Mouse (Mus musculus) gastrocnemius, postnatal 25 days (tissue): Measurements from ENCODE around the gene Fam71d. TPM values are rescaled to one million over a fixed set of nuclear protein-coding genes. Genes with fewer than 3 reads are reported as not detected.

Source experiments
- DNase-seq: peaks from one replicate; pipeline ENCODE4 v3.0.0; 2022
- long read RNA-seq, 2 experiments: library from polyadenylated mRNA; stranded (forward); transcript quantifications; one replicate each; pipeline ENCODE4 v2.0.0; 2021
- total RNA-seq, 2 experiments: library from RNA; stranded (reverse); gene quantifications; 1 replicate in 1 of 2; 2 replicates in 1 of 2; pipeline ENCODE4 v1.2.3; 2021

Gene Fam71d
- not detected for total RNA-seq
- long read RNA-seq, experiment 1 = 0 reads
- long read RNA-seq, experiment 2 = 0 reads

GRCm38 (mm10) chr12:78691325-78691724 lies at the start of gene Fam71d:
Gene Fam71d, plus strand, starts transcription at chr12:78691535.
- DNase-seq = no peak

DNA sequence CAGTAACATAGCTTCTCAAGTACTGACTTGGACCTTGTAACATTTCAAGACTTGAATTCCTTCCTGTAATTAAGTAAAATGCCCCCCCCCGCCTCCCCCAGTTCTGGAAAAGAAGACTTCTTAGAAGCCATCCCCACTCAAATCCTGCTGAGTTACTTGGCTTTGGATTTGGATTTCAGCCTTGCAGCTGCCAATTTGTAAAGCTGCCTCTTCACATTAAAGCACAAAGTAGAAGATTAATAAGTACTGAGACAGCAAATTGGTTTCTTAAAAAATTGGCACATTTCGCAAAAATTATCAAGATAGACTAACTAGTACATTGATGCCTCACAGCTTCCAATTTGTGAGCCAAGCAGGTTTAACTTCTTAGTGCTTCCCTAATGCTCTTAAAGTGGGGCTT lies 47.6 kb upstream of the Fam71d start:
- no peak for DNase-seq

DNA sequence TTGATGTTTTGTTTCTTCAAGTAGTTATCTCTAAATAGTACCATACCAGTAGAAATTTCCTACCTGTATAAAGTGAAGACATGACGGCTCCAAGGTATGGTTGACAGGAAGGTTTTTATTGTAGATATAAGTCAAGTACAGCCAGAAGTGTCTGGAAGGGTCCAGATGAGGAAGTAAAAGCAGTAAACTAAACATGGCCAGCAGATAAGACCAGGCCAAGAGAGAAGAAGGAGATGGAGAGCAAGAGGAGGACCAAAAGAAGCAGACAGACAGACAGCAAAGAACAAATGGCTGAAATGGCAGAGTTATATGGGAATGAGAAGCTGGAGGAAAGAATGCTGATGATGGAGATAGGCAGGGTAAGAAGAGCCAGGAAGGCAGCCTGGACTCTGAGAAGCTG lies 46.1 kb upstream of the Fam71d start:
- DNase-seq = no peak

- no peak for DNase-seq
Measured at GRCm38 (mm10) chr12:78659718-78660304, 31.5 kb upstream of the Fam71d start.

- DNase-seq = no peak
Measured at GRCm38 (mm10) chr12:78678101-78678806, 13.1 kb upstream of the Fam71d start.

- DNase-seq = no peak
Measured at GRCm38 (mm10) chr12:78678807-78679189, 12.5 kb upstream of the Fam71d start.

GRCm38 (mm10) chr12:78681048-78681447 lies 10.3 kb upstream of the Fam71d start:
- DNase-seq = no peak

DNA sequence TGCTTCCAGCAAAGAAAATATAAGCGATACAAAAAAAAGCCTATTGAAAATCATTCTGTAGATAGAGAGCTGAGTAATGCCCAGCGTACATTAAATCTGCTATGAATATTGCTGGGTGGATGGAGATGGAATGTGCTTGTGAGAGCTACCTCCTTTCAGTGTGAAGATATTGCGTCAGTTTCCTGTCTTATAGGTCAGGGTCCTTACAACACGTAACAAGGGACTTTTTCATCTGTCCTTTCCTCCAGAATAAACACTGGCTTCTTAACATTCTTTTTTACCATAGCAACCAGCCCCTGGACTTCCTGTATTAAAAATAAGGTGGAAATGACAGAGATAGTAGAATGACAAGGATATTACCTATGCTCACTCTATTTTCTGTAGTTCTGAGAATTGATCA lies 9.1 kb upstream of the Fam71d start:
- DNase-seq = no peak

DNA sequence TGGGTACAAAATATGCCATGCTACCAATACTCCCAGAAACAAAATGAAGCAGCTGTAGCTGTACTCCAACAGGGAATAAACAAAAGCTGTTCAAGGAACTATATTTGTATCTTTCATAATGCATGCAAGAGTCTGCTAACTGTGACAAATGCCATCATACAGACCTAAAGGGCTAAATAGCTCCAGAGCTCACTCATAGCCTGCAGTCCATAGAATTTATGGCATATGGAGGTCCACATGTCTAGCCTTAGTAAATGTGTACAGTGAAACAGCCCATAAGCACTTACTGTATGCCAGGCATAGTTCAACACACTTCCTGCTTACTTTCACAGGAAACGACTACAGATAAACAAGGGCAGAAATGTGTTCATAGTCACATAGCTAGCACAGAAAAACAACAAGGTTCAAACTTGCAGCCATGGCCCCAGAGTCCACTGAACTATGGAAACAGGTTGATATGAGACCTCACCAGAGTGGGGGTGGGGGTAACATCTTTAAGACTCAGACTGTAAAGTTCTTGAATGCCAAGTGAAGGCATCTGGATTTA lies 5.6 kb upstream of the Fam71d start:
- no peak for DNase-seq

- no peak for DNase-seq
Measured at GRCm38 (mm10) chr12:78688876-78689275, 2.5 kb upstream of the Fam71d start.

- DNase-seq = no peak
Measured at GRCm38 (mm10) chr12:78693281-78693680, 1.9 kb downstream of the Fam71d start.

DNA sequence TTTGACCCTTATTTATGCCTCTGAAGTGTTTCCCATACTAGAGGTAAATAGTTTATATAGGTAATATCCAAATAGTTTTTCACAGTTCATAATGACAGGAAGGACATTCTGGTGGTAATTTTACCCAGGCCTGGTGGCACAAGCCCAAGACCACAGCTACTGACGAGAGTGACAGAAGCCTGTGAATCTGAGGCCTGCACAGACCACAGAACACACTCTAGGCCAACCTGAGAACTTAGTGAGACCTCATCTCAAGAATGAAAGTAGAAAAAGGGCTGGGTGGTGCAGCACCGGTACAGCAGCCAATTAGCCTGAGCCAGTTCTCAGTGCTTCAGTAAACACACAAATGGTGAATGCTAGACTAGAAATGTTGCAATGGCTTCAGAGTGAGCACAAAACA lies 26.4 kb downstream of the Fam71d start:
- DNase-seq = no peak

GRCm38 (mm10) chr12:78727723-78728122 lies 36.4 kb downstream of the Fam71d start:
- DNase-seq = no peak

- DNase-seq = no peak
Measured at GRCm38 (mm10) chr12:78739633-78740032, 48.3 kb downstream of the Fam71d start.

DNA sequence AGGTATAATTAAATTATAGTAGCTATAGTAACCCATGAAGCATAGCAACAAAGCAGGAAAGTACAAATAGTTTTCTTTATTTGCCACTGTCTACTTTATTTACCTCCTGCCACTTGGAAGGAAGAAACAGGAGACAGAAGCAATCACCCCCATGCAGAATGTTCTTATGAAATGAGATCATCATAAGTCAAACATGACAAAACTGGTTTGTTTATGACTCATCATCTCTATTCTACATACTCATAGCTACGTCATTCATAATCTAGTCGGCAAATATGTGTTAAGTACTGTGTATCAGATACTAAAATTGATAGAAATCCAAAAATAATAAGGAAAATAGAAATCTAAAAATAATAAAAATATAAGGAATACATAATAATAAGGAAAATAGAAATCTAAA lies 49.0 kb downstream of the Fam71d start:
- DNase-seq = no peak

- no peak for DNase-seq
Measured at GRCm38 (mm10) chr12:78746226-78746625, 54.9 kb downstream of the Fam71d start.

DNA sequence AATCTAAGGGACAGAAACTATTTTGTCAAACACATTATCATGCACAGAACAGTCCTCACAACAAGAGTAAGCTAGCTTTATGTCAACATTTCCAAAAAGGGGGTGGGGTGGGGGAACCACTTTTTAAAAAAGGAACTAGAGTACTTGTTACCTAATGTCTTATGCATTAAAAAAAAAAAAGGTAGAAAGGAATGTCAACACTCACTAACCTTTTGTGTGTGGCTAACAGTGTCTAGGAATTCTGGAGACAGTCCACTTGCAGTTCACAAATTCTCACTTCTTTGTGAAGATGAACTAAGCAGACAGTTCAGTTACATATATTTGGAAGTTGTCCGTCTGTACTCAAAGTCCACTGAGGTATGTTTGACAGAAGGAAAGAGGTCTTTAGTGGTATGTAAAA lies 56.1 kb downstream of the Fam71d start:
- DNase-seq = no peak

GRCm38 (mm10) chr12:78748113-78748512 lies 56.8 kb downstream of the Fam71d start:
- peak; percentile 13 for DNase-seq

DNA sequence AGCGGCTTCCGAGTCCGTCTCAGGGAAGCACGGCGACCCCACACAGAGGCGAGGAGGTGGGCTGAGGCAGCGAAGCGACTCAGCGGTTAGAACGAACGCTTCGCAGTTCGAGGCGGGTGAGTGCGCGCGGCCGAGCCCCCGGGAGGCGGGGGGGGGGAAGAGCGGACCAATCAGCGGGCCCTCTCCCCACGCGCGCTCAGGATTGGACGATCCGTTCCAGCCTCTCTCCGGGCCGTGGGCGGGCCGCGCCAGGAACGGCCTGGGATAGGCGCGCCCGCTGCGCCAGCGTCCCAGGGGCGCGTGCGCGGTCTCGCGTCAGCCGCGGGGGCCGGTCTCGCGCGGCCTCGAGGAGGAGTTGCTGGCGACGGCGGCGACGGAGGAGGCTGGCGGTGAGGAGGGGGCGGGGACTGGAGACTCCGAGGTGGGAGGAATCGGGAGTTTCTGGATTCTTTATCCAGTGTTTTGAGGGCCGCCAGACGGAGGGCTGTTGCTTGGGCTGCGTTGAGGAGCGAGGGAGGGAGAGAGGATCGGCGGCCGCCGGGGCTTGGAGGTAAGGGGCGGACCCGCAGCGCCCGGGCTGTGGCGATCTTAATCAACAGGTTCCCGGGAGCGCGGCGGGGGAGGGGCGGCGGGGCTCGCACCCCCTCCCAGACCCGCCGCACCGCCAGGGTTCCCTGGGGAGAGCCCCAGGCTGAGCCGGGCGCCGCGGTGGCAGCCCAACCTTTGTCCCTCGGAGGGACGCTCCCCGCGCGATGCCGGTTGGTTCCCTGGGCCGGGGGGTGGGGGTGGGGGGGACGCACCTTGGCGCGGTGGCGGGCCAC lies 57.4 kb downstream of the Fam71d start, which contains the start of gene Mpp5:
Gene Mpp5, plus strand, starts transcription at position 351 of the 821 bp plus-strand sequence.
- peak; percentile 98 for DNase-seq

DNA sequence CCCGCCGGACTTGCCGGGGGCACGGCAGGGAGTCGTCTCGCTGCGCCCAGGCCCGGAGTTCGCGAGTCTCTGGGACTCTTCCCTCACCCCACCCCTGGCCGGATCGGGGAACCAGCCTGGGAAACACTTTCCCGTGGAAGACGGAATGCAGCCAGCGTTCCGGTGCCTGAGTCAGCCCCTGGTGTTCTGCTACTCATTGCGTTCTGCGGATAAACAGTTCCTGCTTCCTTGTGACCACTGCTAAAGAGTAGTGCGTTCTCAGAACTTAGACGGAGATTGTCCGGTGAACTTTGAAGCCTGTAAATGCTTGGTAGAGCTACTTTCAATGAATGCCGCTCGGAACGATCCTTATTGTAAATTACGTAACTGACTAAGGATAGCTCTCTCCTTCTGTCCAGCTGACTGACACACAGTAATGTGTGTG lies 58.1 kb downstream of the Fam71d start:
- DNase-seq = peak; percentile 50

GRCm38 (mm10) chr12:78761979-78762378 lies 70.6 kb downstream of the Fam71d start:
- no peak for DNase-seq

DNA sequence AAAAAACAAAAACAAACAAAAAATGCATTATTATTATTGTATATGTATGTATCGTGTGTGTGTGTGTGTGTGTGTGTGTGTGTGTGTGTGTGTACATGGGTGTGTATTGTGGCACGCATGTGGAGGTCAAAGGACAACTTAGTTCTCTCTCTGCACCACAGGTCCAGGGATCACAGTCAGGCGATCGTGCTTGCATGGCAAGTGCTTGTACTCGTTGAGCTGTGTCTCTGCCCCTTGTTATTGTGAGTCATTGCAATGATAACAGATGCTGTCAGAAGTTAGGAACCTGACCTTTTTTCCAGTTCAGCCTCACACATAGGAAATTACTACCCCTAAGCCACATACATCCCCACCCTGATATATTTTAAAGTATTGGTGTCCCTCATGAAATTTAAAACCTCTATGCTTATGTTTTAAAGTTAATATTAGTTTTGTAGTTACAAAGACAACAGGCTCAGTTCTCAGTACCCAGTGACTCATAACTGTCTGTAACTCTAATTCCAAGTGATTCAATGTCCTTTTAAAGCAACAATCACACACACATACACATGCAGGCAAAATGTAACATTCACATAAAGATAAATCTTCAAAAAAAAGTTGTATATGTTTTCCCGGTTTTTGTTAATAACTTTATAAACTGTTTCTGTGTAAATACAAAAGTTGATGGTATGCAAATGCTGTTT lies 77.8 kb downstream of the Fam71d start:
- no peak for DNase-seq
